Mouse (Mus musculus) liver (tissue): ENCODE results near the gene Slc6a6.
A peak's percentile ranks its signal among the peaks of the same experiment; 100 is the strongest.

Source experiments
- DNase-seq: peaks from one replicate; pipeline ENCODE4 v3.0.0-alpha.2; 2020; ENCODE audit warnings: mixed read lengths

The Slc6a6 gene

GRCm38 (mm10) chr6:91795640-91796039 is 111.8 kb downstream of the Slc6a6 start:
- DNase-seq = no peak

DNA sequence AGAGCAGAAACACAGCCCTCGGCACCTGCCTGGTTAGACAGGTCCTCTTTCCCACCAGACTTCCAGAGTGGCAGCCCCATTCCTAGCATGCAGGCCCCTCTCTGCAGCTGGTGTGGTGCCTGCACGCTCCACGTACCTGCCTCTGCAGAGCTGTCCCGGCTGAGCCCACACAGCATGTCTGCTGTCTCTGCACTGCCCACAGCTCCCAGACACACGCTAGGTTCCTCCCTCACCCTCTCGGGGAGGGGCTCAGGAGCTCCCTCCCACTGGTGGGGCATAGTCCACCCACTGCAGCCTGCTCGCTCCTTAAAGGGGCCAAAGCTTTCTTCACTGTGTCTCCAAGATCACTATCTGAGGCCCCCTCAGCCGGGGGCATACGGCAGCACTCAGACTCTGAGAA is 112.2 kb downstream of the Slc6a6 start:
- DNase-seq = no peak

GRCm38 (mm10) chr6:91796736-91797135 is 112.9 kb downstream of the Slc6a6 start:
- DNase-seq = no peak

DNA sequence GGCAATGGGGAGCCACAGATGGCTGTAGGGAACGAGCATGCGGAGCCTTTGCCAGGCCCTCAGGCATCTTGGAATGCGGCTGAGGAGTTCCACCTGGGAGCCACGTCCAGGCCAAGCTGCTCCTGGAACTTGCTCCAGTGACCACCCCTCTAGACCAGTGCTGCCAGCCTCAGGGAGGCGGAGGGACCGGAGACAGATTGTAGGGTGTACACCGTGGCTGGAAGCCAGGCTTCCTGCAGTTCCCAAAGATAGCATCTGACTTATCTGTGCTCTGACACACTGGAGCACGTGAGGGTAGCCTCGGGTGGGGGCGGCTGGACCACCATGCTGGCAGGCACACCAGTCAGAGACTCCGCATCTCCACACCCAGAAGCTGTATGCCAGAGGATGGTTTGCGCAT is 114.6 kb downstream of the Slc6a6 start:
- DNase-seq = no peak

DNA sequence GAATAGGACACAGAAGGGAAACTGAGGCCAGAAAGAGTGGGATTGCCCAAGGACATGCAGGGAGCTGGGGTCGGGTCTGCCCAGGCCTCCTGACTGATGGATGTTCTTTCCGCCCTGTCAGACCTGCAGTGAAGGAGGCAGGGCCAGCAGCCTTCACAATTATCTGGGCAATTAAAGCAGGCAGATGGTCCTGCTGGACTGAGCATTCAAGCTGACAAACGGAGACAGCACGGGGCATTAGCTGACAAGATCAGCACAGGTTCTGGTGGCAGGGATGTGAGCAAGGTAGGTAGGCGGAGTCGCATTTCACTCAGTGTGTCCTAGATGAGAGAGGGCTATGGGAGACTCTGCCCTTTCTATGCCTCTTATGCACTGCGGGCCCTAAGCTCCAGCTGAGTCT is 120.3 kb downstream of the Slc6a6 start:
- no peak for DNase-seq

DNA sequence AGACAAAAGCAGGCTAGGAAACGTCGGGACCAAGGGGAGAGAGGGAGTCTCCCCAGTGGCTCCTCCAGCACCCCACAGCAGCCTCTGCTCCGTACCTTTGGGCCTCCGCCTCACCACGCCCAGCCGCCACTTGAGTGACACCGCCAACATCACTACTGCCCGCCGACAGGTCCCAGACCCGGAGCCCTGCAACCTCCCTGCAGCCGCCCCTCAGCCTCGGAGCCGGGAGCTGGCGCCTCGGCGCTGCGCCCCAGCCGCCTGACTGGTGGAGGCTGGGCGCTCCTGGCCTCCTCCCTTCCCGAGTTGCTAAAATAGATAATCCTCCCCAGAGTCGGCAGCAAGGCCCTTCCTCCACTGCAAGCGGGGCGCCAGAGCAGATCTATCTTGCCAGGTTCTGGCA is 123.3 kb downstream of the Slc6a6 start:
- peak; percentile 18 for DNase-seq

- DNase-seq = no peak
These were observed 124.2 kb downstream of the Slc6a6 start for GRCm38 (mm10) chr6:91808022-91808421.
